Mouse (Mus musculus) spleen, adult 2 months (tissue): Measurements from ENCODE around the gene Tac2. TPM values are rescaled to one million over a fixed set of nuclear protein-coding genes. Genes with fewer than 3 reads are reported as not detected.
A peak's percentile ranks its signal among the peaks of the same experiment; 100 is the strongest.

Experiments used
- DNase-seq, 2 experiments: peaks; one replicate each; pipeline versions ENCODE4 v3.0.0 to v3.0.0-alpha.2; 2012 to 2021; ENCODE audit warnings: low spot score in 2 of 2, low read depth in 1 of 2
- H3K27ac ChIP-seq: fragments of 200-500 bp; 2 replicates; pipeline ENCODE4 v1.5.1; 2012; ENCODE audit warnings: low read length, inconsistent platforms; ENCODE audit not compliant: insufficient read depth
- H3K27me3 ChIP-seq: fragments of 200-500 bp; 2 replicates; pipeline ENCODE4 v1.6.1; 2012; ENCODE audit warnings: mild to moderate bottlenecking, moderate library complexity, low read length, inconsistent platforms; ENCODE audit not compliant: control insufficient read depth, insufficient read depth
- H3K36me3 ChIP-seq: fragments of 200-500 bp; 2 replicates; pipeline ENCODE4 v1.6.1; 2012; ENCODE audit warnings: mild to moderate bottlenecking, low read length, inconsistent platforms; ENCODE audit not compliant: control insufficient read depth, insufficient read depth
- H3K4me1 ChIP-seq: fragments of 200-500 bp; 2 replicates; pipeline ENCODE4 v1.6.1; 2011; ENCODE audit warnings: inconsistent platforms; ENCODE audit not compliant: control insufficient read depth, insufficient read depth, insufficient read length
- H3K4me3 ChIP-seq: fragments of 200-500 bp; 2 replicates; pipeline ENCODE4 v1.5.1; 2011; ENCODE audit warnings: mild to moderate bottlenecking, inconsistent platforms; ENCODE audit not compliant: insufficient read depth, insufficient read length; ENCODE audit errors: extremely low read depth
- CTCF ChIP-seq: fragments of 200-500 bp; IDR thresholded peaks from 2 replicates; pipeline ENCODE4 v1.5.1; 2011; ENCODE audit warnings: mild to moderate bottlenecking, inconsistent platforms; ENCODE audit not compliant: insufficient read depth, insufficient read length, insufficient replicate concordance; ENCODE audit errors: extremely low read depth
- POLR2A ChIP-seq: fragments of 200-500 bp; IDR thresholded peaks from 2 replicates; pipeline ENCODE4 v1.6.1; 2011; ENCODE audit warnings: low read depth, low read length, inconsistent platforms
- WGBS: fragments of 180-500 bp; shearing (Covaris S2); methylation state at CpG from one replicate; pipeline ENCODE4 v1.1.7; 2018; 5-methylcytosine and 5-hydroxymethylcytosine counted together
- polyA plus RNA-seq: library from polyadenylated mRNA; depleted of rRNA; stranded (reverse); fragments of >200 nt; gene quantifications from 2 replicates; pipeline ENCODE4 v1.2.3, GENCODE M21; 2012; rRNA removed

The Tac2 gene
- 1.9 and 4.1 TPM in 2 replicates for polyA plus RNA-seq

DNA sequence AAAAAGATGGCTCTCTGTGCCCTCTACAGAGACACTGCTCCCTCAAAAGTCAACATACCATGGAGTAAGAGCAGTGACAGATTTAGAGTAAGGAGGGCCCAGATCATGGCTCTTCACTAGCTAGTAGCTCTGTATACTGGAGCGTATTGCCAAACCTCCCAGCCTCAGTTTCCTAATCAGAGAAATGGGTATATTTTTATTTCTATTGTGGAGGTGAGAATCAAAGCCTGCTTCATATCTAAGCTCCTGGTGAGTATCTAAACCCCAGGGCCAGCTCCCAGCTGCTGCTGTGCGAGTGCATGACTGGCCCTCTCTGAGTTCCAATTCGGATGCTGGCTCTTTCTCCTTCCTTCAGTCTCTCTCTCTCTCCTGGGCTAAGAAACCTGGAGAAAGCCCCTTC, at the start of gene Tac2:
Tac2 (plus strand) TSS at position 301 of the 400 bp plus-strand sequence.
- H3K4me1 ChIP-seq: no peaks in the 10 kb centered on the region
- no peak for DNase-seq
- TF ChIP-seq POLR2A: no peak
- no peak for TF ChIP-seq CTCF
- H3K36me3 ChIP-seq: no peaks in the 10 kb centered on the region
- H3K4me3 ChIP-seq: no peak within 1 kb of the TSS
- H3K27me3 ChIP-seq: no peaks in the 10 kb centered on the region
- H3K27ac ChIP-seq: no peak within 1 kb of the TSS
- 81% methylated on average over 3 of the region's 3 CpGs for WGBS

DNA sequence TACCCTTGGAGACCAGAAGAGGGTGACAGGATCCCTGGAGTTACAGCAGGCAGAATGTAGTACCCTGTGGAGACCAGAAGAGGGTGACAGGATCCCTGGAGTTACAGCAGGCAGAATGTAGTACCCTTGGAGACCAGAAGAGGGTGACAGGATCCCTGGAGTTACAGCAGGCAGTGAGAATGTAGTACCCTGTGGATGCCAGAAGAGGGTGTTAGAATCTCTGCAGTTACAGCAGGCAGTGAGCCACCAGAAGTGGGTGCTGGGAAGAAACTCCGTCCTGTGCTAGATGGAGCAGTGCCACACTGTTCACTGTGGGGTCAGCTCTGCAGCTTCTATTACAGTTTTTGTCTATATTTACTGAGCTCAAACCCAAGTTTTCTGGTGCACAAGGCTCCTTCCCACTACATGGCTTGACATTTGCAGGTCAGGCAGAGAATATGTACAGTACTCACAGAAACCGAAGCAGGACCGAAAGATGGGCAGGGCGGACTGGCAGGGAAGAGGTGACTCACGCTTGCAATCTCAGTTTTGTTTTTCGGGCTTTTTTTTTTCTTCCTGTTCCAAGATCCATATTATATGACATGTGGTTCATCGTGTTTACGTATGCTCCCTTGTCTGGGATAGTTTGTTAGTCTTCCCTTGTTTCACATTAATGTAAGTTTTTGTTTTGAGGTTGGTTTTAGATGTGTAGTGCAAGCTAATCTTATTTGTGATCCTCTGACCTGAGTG, 49.3 kb upstream of the Tac2 start:
- H3K27ac ChIP-seq: no peak overlapping the region
- H3K36me3 ChIP-seq: no peaks in the 10 kb centered on the region
- WGBS: 86% methylated on average over 8 of the region's 8 CpGs
- peak; percentile 56 to 61 for DNase-seq
- no peak overlapping the region for H3K4me3 ChIP-seq
- H3K4me1 ChIP-seq: peaks cover 4% of the 10 kb centered on the region
- TF ChIP-seq POLR2A (no peak), CTCF (peak; percentile 58; the same call in 1 of the 2 replicates)
- no peaks in the 10 kb centered on the region for H3K27me3 ChIP-seq

DNA sequence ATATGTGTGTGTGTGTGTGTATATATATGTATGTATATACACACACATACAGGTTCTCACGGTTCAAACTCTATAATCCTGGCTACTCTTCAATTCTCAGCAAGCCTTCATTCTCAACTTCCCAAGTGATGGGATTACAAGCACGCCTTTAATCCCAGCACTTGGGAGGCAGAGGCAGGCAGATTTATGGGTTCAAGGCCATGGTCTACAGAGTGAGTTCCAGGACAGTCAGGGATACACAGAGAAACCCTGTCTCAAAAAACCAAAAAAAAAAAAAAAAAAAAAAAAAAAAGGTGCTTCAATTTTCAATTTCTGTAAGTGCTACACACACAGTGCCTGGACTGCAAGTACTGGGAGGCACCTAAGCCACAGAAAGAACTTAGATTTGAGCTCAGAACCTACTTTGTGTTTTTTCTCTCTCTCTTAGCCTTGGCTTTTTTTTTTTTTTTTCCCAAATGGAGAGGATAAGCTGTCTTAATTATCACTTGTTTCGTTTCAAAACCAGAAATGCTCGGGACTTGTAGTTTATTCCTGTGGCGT, 48.3 kb upstream of the Tac2 start:
- no peaks in the 10 kb centered on the region for H3K36me3 ChIP-seq
- 45% methylated on average over 5 of the region's 5 CpGs for WGBS

DNA sequence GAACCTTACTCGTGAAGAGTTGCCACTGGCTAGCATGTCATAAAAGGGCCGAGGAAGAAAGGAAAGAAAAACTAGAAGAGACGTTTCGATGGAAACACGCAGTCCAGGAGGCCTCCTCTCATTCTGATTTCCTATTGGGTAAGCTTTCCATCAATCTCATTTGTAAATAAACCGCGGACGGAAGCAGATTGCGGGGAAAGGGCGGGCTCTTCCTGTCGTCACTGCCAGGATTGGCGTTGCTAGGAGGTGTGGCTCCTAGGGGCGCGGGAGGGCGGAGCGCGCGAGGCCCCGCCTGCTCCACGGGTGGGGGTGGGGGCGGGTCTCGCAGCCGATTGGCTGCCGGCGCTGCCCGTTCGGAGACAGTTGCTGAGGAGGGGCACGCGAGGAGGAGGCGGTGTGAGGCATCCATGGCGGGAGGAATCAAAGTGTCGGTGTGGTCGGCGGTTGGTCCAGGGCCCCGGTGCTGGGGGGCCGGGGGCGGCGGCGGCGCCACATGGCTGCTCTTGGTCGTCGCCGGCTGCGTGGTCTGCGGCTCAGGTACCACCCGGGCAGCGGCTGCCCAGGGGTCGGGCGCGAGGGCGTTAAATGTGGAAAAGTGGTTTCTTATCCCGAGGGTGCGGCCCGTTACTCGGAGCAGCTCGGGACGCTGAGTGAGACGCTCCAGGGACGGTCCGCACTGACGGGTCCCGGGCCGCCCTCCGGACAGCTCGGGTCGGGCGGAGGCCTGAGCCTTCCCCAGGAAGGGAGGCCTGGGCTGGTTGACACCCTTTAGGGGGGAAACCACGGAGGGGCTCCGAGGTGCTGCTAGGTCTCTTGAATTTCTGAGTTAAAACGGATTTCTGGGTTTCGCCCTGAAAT, 47.4 kb upstream of the Tac2 start:
- WGBS: under 1% methylated on average over 67 of the region's 71 CpGs
- no peak for TF ChIP-seq POLR2A
- TF ChIP-seq CTCF: no peak
- no peaks in the 10 kb centered on the region for H3K36me3 ChIP-seq

More for the DNA sequence above, 48.3 kb upstream of the Tac2 start:
- Histone ChIP-seq H3K4me3 (peak overlapping the region; percentile 62), H3K27me3 (no peaks in the 10 kb centered on the region), H3K4me1 (peaks cover 4% of the 10 kb centered on the region), H3K27ac (no peak overlapping the region)
- TF ChIP-seq POLR2A: no peak
- TF ChIP-seq CTCF: no peak
- no peak for DNase-seq

DNA sequence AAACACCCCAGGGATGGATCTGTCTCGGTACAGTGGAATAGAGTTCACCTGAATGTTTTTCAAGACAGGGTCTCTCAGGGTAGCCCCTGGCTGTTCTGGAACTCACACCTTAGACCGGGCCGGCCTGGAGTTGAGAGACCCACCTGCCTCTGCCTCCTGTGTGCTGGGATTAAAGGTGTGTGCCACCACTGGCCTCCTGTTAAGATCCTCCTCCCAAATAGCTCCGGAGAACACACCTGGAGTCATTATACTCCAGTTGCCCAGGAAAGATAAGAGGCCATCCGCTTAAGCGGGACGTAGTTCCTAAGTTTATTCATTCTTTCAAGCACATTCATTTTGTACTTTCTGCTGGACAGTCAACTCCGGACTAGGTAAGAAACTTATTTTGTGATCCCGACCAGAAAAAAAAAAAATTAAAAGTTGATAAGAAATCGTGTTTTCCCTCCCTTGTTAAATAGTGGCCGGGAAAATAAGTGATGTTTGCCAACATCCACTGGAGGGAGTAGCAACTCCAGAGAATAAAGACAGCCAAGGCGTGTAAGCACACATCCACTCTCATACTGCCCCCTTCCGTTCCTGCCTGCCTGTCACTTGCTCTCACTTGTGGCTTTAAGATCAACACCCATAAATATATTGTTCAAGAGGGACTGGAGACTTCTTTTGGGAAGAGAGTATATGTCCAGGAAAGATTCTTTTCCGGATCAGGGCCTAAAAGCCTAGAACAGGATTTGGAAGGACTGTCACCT, 46.5 kb upstream of the Tac2 start:
- 6% methylated on average over 14 of the region's 14 CpGs for WGBS

More for the DNA sequence above, 47.4 kb upstream of the Tac2 start:
- DNase-seq: peak; percentile 88 to 98
- H3K4me1 ChIP-seq: peaks cover 4% of the 10 kb centered on the region
- no peaks in the 10 kb centered on the region for H3K27me3 ChIP-seq
- peak overlapping the region; percentile 83 for H3K4me3 ChIP-seq
- peak overlapping the region; percentile 50 for H3K27ac ChIP-seq

DNA sequence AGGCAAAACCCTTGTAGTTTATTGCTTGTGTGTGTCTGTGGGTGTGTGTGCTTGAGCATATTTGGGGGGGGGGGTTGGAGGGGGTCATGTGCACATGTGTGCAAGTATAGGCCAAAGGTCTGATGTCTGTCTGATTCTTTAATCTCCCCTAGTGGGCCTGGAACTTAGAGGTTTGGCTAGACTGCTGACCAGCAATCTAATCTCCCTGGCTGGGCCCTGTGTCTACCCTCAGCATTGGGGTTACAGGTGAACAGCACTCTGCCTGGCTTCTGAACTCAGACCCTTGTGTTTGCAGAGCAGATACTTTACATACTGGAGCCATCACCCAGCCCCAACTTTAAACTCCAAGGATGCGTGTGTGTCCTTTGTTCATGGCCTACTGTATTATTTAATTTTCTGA, 45.1 kb upstream of the Tac2 start:
- 94% methylated on average over 1 of the region's 1 CpGs for WGBS
- no peaks in the 10 kb centered on the region for H3K36me3 ChIP-seq
- no peak overlapping the region for H3K27ac ChIP-seq
- H3K27me3 ChIP-seq: no peaks in the 10 kb centered on the region
- TF ChIP-seq POLR2A (no peak), CTCF (no peak)
- H3K4me1 ChIP-seq: peaks cover 4% of the 10 kb centered on the region
- no peak for DNase-seq
- no peak overlapping the region for H3K4me3 ChIP-seq

More for the DNA sequence above, 46.5 kb upstream of the Tac2 start:
- peak; percentile 86; the same call in 1 of the 2 replicates for TF ChIP-seq CTCF
- TF ChIP-seq POLR2A: no peak
- Histone ChIP-seq H3K4me1 (peaks cover 4% of the 10 kb centered on the region), H3K36me3 (no peaks in the 10 kb centered on the region), H3K27me3 (no peaks in the 10 kb centered on the region), H3K27ac (no peak overlapping the region), H3K4me3 (peak overlapping the region; percentile 83)
- DNase-seq: peak; percentile 70 to 71
